Mouse (Mus musculus): ENCODE measurements around the gene Tpi1.

DNA sequence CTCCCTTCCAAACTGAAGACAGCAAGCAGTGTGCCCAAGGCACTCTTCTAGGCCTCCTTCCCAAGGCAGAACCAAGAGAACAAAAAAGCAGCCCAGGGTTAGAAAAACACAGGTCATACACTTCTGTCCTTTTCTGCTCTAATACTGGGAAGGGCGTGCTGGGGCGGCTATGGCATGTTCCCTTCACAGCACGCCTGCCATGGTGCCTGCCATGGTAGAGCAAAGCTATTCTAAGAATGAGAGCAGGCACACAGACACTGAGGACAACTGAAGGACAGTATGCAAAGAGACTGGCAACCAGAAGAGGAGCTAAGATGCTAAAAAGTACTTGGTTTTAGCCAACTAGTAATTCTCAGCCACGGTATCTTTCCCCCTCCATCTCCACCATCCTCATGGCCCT, 8.0 kb upstream of the Tpi1 start:
- TF ChIP-seq POLR2A (IDR thresholded peaks at IDR 0.05; ENCODE audit: insufficient read length, low read depth) = no peak
- TF ChIP-seq MYOD1 (IDR thresholded peaks at IDR 0.05; ENCODE audit: control insufficient read depth in 1 of 3, insufficient read length in 2 of 3, low read depth in 2 of 3) = no peak
- no peak for TF ChIP-seq CEBPB (IDR thresholded peaks at IDR 0.05; ENCODE audit: insufficient read depth, poor library complexity, severe bottlenecking)
- no peak for TF ChIP-seq MAX (IDR thresholded peaks at IDR 0.05; ENCODE audit: low read depth)
- TF ChIP-seq POLR2AphosphoS2 (IDR thresholded peaks at IDR 0.05; ENCODE audit: insufficient read length, low read depth) = no peak
